Mouse (Mus musculus): ENCODE results near the gene Tm7sf3.

- TF ChIP-seq CTCF (IDR thresholded peaks at IDR 0.05; ENCODE audit: control insufficient read depth, insufficient read depth, insufficient replicate concordance, low read depth, low read length) (no peak), POLR2A (IDR thresholded peaks at IDR 0.05; ENCODE audit: control insufficient read depth, low read depth, low read length) (no peak)
Observed at GRCm38 (mm10) chr6:146578111-146578531, 64.5 kb downstream of the Tm7sf3 start.
